Mouse (Mus musculus) cerebellum, adult 2 months (tissue): ENCODE results near the gene Tmod1. TPM values are rescaled to one million over a fixed set of nuclear protein-coding genes. Genes with fewer than 3 reads are reported as not detected.

Source experiments
- DNase-seq, 2 experiments: peaks; one replicate each; pipeline ENCODE4 v3.0.0; 2021
- H3K27ac ChIP-seq: fragments of 200-500 bp; 2 replicates; pipeline ENCODE4 v1.5.1; 2012; ENCODE audit warnings: low read length, control low read depth, inconsistent platforms; ENCODE audit not compliant: insufficient read depth
- H3K27me3 ChIP-seq: fragments of 200-500 bp; 2 replicates; pipeline ENCODE4 v1.6.1; 2012; ENCODE audit warnings: inconsistent platforms, mild to moderate bottlenecking, low read length, moderate library complexity; ENCODE audit not compliant: control insufficient read depth, insufficient read depth
- H3K4me1 ChIP-seq: fragments of 200-500 bp; 2 replicates; pipeline ENCODE4 v1.6.1; 2011; ENCODE audit warnings: low read length; ENCODE audit not compliant: control insufficient read depth, insufficient read depth
- H3K4me3 ChIP-seq: fragments of 200-500 bp; replicated peaks from 2 replicates; pipeline ENCODE3; 2011; ENCODE audit warnings: mild to moderate bottlenecking, low read depth, low read length, control low read depth; ENCODE audit not compliant: insufficient read depth
- CTCF ChIP-seq: fragments of 200-500 bp; IDR thresholded peaks from 2 replicates; pipeline ENCODE4 v1.5.1; 2011; ENCODE audit warnings: low read depth, mild to moderate bottlenecking, control low read depth, low read length, moderate library complexity, borderline replicate concordance; ENCODE audit not compliant: insufficient read depth
- POLR2A ChIP-seq: fragments of 200-500 bp; IDR thresholded peaks from 2 replicates; pipeline ENCODE4 v1.6.1; 2011; ENCODE audit warnings: low read length, control low read depth, borderline replicate concordance; ENCODE audit not compliant: insufficient read depth
- WGBS: fragments of 180-500 bp; shearing (Covaris S2); methylation state at CpG from one replicate; pipeline ENCODE4 v1.1.7; 2018; 5-methylcytosine and 5-hydroxymethylcytosine counted together
- polyA plus RNA-seq: library from polyadenylated mRNA; depleted of rRNA; stranded (reverse); fragments of >200 nt; gene quantifications from 2 replicates; pipeline ENCODE4 v1.2.3, GENCODE M21; 2012

Gene Tmod1
- polyA plus RNA-seq, 1 experiment, result 55.7 TPM

DNA sequence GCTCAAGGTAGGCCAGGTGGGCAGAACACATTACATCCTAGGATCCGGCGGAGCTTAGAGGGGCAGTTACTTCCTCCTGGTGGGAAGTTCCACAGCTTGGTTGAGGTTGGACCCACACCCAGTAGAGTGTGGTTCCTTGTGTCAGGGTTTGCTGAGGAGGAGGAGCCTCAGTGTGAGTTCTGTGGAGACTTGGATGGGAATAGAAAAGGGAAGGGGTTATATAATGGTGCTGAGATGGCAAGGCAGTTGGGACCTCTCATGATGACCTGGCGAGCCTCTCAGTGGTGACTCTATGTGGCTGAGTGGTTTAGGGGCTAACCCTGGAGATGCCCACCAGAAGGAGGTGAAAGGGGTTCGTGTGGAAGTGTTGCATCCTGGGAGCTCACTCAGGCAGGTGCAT lies 25.1 kb downstream of the Tmod1 start:
- H3K4me1 ChIP-seq, result peaks cover 76% of the 10 kb centered on the region
- H3K27ac ChIP-seq, result no peak overlapping the region
- WGBS, result 78% methylated on average over 4 of the region's 4 CpGs

DNA sequence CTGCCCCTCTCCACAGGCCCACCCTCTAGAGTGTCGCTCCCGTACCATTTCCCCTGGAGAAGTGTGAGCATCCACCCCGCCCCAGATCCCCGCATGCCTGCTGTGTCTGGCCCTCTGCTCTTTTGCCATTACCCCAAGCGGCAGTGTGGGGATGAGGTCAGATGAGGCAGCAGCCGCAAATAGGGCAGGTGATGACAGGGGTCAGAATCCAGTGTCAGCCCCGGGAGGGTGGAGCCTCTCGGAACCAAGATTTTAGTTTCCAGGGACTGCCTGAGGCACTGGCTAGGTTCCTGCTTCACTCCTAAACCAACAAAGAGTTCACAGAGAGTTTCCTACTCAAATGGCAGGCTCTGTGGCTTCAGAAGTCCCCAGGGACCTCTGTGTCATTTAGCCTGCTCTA lies 25.5 kb downstream of the Tmod1 start:
- H3K4me1 ChIP-seq, result peaks cover 75% of the 10 kb centered on the region
- 0 out of 2 replicates have a peak overlapping the region, but pooled peaks have one; percentile 20 for H3K27ac ChIP-seq
- no peak for TF ChIP-seq CTCF
- no peak for TF ChIP-seq POLR2A
- no peak overlapping the region for H3K4me3 ChIP-seq
- WGBS, result 41% methylated on average over 8 of the region's 8 CpGs
- no peaks in the 10 kb centered on the region for H3K27me3 ChIP-seq
- no peak for DNase-seq

More for the DNA sequence above, 25.1 kb downstream of the Tmod1 start:
- H3K4me3 ChIP-seq, result no peak overlapping the region
- DNase-seq, result no peak
- H3K27me3 ChIP-seq, result no peaks in the 10 kb centered on the region
- TF ChIP-seq CTCF, result no peak
- TF ChIP-seq POLR2A, result no peak

DNA sequence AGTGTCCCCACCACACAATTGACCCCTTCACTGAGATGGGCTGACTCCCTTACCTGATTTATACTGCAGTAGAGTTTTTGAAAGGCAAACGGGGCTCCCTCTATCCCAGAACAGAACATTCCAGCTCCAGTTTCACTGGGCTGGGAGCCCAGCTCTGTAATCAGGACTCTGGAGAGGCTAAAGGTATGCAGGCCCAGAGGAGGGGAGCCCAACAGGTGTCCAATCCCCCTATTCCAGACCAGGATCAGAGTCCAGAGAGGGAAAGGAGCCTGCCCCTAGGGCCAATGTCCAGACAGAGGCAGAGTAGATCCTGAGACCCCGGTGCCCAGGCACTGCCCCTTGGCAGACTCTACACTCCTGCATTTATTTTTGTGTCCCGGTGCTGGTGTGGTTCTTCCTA lies 26.2 kb downstream of the Tmod1 start:
- no peaks in the 10 kb centered on the region for H3K27me3 ChIP-seq
- TF ChIP-seq CTCF (no peak), POLR2A (no peak)
- WGBS, result 39% methylated on average over 3 of the region's 3 CpGs
- DNase-seq, result no peak
- no peak overlapping the region for H3K27ac ChIP-seq
- H3K4me1 ChIP-seq, result peaks cover 75% of the 10 kb centered on the region
- no peak overlapping the region for H3K4me3 ChIP-seq

DNA sequence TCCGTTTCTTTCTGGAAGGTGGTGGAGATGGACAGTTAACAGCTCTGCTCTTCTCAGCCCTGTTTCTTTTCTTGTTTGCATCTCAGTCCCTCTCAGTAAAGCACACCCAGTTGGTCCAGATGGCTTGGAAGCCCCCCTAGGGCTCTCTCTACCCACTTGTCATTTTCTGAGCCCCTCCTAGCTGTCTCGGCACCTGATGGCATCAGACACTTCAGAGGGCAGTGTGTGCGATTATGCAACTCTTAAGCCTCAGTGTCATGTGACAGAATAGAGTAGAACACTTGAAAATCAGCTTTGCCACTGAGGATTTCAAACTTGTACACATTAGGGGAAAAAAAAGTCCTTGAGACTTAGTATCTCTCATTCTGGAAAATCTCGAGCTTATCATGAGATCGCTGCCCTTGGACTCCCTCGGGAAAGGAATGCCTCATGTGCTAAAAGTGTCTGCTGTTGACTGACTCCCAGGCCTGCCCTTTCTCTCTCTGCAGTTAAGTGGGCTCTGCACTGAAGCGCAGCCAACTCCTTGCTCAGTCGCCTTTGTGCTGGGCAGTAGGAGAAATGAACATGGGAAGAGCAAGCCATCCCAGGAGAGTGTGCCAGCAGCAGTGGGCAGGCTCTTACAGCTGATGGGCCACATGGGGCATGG lies 27.1 kb downstream of the Tmod1 start:
- DNase-seq, result no peak
- Histone ChIP-seq H3K4me1 (peaks cover 74% of the 10 kb centered on the region), H3K27me3 (no peaks in the 10 kb centered on the region), H3K27ac (peak overlapping the region; percentile 33), H3K4me3 (no peak overlapping the region)
- TF ChIP-seq POLR2A (no peak), CTCF (no peak)
- WGBS, result 21% methylated on average over 8 of the region's 8 CpGs

DNA sequence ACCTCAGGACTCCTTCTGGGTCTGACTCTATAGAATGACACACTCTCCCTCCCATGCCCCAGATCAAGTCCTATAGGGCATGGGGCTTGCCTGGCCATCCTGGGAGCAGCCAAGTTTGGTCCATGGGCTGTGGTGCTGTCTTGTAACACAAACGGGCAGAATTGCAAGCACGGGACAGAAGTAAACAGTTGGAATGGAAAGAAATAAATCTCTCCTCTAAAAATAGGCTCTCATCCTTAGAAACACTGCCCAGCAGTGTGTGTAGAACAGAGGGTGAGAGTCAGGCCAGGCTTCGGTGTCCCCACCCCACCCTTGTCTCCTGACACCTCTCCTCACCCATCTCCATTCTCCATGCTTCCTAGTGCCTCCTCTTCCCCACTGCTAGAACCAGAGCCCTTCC lies 29.3 kb downstream of the Tmod1 start:
- WGBS, result 69% methylated on average over 3 of the region's 3 CpGs
- DNase-seq, result no peak
- peak overlapping the region; percentile 29; the same call in 1 of the 2 replicates for H3K27ac ChIP-seq
- H3K4me3 ChIP-seq, result no peak overlapping the region
- no peaks in the 10 kb centered on the region for H3K27me3 ChIP-seq
- peaks cover 70% of the 10 kb centered on the region for H3K4me1 ChIP-seq
- no peak for TF ChIP-seq CTCF
- TF ChIP-seq POLR2A, result no peak

DNA sequence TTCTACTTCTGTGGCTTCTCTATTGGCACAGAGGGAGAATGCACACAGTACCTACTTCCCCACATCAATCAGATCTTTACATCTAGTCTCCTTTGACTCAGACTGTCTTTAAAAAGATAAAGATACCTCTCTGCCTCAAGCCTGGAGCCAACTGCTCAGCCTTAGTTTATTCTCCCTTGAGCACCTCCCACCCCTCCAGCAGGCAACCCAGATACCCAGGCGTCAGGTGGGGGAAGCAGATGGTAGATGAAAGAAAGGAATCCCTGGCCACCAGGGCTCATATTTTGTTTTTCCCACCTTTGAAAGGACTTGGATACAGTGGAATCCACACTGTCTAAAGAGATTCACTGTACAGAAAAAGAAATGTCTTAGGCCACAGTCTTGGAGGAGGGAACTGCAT lies 29.8 kb downstream of the Tmod1 start:
- peak; percentile 61 to 77 for DNase-seq
- H3K4me3 ChIP-seq, result no peak overlapping the region
- H3K4me1 ChIP-seq, result peaks cover 71% of the 10 kb centered on the region
- WGBS, result 9% methylated on average over 1 of the region's 1 CpGs
- peak overlapping the region; percentile 29 for H3K27ac ChIP-seq
- no peaks in the 10 kb centered on the region for H3K27me3 ChIP-seq
- TF ChIP-seq CTCF, result no peak
- TF ChIP-seq POLR2A, result no peak

DNA sequence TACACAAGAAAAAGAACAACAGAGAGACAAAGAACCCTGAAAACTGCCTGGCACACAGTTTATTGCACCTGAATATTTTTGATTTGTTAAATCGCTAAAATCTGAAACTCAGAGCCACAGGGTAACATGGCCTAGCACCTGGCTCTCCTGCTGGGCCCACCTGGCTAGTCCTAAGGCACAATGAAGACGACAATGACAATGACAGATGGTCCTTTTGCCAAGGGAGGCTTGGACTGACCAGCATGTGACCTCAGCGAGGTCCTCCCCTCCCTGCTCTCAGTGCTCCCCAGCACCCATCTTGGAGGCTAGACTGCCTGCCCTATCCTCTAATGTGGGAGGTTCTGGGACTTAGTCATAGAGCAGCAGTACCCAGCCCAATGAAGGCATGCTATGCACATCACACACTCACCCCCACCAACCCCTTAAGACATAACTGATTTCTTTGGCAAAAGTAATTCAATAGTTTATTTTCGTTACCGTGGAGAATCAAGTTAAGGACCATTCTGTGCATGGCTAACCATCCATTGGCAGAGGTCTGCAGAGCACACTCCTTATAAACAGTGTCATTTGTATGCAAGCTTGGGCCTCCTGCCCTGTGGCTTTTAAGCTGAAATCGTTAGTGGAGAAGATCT lies 31.2 kb downstream of the Tmod1 start:
- WGBS, result 20% methylated on average over 6 of the region's 6 CpGs
- Histone ChIP-seq H3K27me3 (no peaks in the 10 kb centered on the region), H3K27ac (peak overlapping the region; percentile 17; the same call in 1 of the 2 replicates), H3K4me1 (peaks cover 65% of the 10 kb centered on the region), H3K4me3 (no peak overlapping the region)
- DNase-seq, result peak; percentile 79 to 88
- TF ChIP-seq POLR2A (no peak), CTCF (no peak)

DNA sequence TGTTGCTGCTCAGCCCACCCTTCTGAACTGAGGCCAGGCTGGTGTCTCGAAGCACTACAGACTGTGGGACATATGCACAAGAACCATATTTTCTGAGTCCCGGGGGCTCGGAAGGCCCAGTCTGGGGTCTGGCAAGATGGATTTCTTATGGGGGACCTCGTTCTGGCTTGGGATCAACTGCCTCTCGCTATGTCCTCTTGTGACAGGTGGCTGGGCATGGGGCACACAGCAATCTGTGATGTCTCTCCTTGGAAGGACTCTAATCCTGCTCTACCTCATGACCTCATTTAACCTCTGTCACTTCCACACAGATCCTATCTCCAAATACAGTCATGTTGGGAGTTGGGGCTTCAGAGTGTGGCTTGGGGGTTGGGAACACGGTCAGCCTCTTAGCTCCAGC lies 33.9 kb downstream of the Tmod1 start:
- peak in 1 of 2 experiments; percentile 59 for DNase-seq
- H3K27me3 ChIP-seq, result no peaks in the 10 kb centered on the region
- peak overlapping the region; percentile 25; the same call in 1 of the 2 replicates for H3K27ac ChIP-seq
- H3K4me3 ChIP-seq, result no peak overlapping the region
- TF ChIP-seq POLR2A, result no peak
- TF ChIP-seq CTCF, result no peak
- peaks cover 62% of the 10 kb centered on the region for H3K4me1 ChIP-seq
- 14% methylated on average over 6 of the region's 6 CpGs for WGBS
